Mouse (Mus musculus) liver, embryonic 14.5 days (tissue): Measurements from ENCODE around the gene Trim43a.
"Not testable (repeated sequence)": the region's sequence is repeated elsewhere in the genome, so short reads cannot be mapped to it uniquely, and the experiment has no call there.

Experiments
- CTCF ChIP-seq: IDR thresholded peaks from 2 replicates; pipeline ENCODE4 v1.5.1; 2016; ENCODE audit warnings: antibody characterized with exemption, low read depth, control low read depth
- EP300 ChIP-seq: IDR thresholded peaks from 2 replicates; pipeline ENCODE4 v1.6.1; 2016; ENCODE audit warnings: antibody characterized with exemption, low read depth

GRCm38 (mm10) chr9:88599206-88600162 lies 18.8 kb downstream of the Trim43a start:
- not testable (repeated sequence) for TF ChIP-seq CTCF, EP300
